Mouse (Mus musculus): ENCODE measurements around the gene Espnl. TPM values are rescaled to one million over a fixed set of nuclear protein-coding genes. Genes with fewer than 3 reads are reported as not detected.

Gene Espnl
- 0.06 and 0.14 TPM in 2 replicates for polyA plus RNA-seq (2014; fragmentation: Nextera tagmentation; extraction: Ambion mirVana)

- no peaks in the 10 kb centered on the region for H3K4me1 ChIP-seq (ENCODE audit: control insufficient read depth, insufficient read depth, low read length)
- H3K27ac ChIP-seq (replicated peaks; ENCODE audit: low read depth, low read length): no peak within 1 kb of the TSS
- ATAC-seq (replicated peaks; ENCODE audit: insufficient number of reproducible peaks, low FRiP score, low TSS enrichment, low read depth): no peak
- no peak for DNase-seq (ENCODE audit: low spot score)
- H3K4me3 ChIP-seq (ENCODE audit: low read depth, low read length): no peak within 1 kb of the TSS
- WGBS: 66% methylated on average over 19 of the region's 19 CpGs
- peak within 1 kb of the TSS; percentile 6; the same call in 1 of the 2 replicates for H3K9ac ChIP-seq (replicated peaks; ENCODE audit: low read length)
- H3K4me2 ChIP-seq (ENCODE audit: low read depth, low read length): no peak within 1 kb of the TSS
- H3K36me3 ChIP-seq (replicated peaks; ENCODE audit: control insufficient read depth, insufficient read depth, low read depth, low read length): no peaks in the 10 kb centered on the region
- H3K27me3 ChIP-seq (ENCODE audit: control insufficient read depth, insufficient read depth, low read length): no peaks in the 10 kb centered on the region
- H3K9me3 ChIP-seq (replicated peaks; ENCODE audit: control insufficient read depth, low read length): no peaks in the 10 kb centered on the region
Observed at GRCm38 (mm10) chr1:91321760-91322438, at the start of gene Espnl. Gene Espnl, plus strand, starts transcription at chr1:91322075.

- DNase-seq (ENCODE audit: low spot score): no peak
- no peaks in the 10 kb centered on the region for H3K4me1 ChIP-seq (ENCODE audit: control insufficient read depth, insufficient read depth, low read length)
- WGBS: 83% methylated on average over 2 of the region's 2 CpGs
- H3K36me3 ChIP-seq (replicated peaks; ENCODE audit: control insufficient read depth, insufficient read depth, low read depth, low read length): no peaks in the 10 kb centered on the region; the same call in 1 of the 2 replicates
- ATAC-seq (replicated peaks; ENCODE audit: insufficient number of reproducible peaks, low FRiP score, low TSS enrichment, low read depth): no peak
- no peak overlapping the region for H3K27ac ChIP-seq (replicated peaks; ENCODE audit: low read depth, low read length)
- no peaks in the 10 kb centered on the region for H3K27me3 ChIP-seq (ENCODE audit: control insufficient read depth, insufficient read depth, low read length)
- no peaks in the 10 kb centered on the region for H3K9me3 ChIP-seq (replicated peaks; ENCODE audit: control insufficient read depth, low read length)
- no peak overlapping the region for H3K4me3 ChIP-seq (ENCODE audit: low read depth, low read length)
- H3K4me2 ChIP-seq (ENCODE audit: low read depth, low read length): no peak overlapping the region
- no peak overlapping the region for H3K9ac ChIP-seq (replicated peaks; ENCODE audit: low read length)
Observed at GRCm38 (mm10) chr1:91272260-91272659, 49.6 kb upstream of the Espnl start.

DNA sequence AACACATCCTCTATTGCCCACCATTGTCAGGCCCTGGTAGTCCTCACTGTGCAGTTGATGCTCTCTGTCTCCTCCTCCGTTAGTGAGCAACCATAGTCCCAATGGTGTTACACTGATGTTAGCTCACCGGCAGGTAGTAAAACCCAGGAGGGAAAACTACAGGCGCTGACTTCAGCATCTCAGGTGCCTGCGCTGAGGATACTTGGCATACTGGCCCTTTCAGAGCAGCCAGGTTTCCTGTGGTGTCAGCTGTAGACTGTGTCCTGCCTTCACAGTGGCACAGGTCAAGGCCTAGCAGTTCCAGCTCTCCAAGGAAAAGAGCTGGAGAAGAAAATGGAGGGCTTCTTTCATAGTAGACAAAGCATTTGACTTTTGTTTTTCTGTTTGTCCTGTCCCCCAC lies 45.3 kb upstream of the Espnl start:
- H3K36me3 ChIP-seq (replicated peaks; ENCODE audit: control insufficient read depth, insufficient read depth, low read depth, low read length): no peaks in the 10 kb centered on the region; the same call in 1 of the 2 replicates
- DNase-seq (ENCODE audit: low spot score) (no peak), ATAC-seq (replicated peaks; ENCODE audit: insufficient number of reproducible peaks, low FRiP score, low TSS enrichment, low read depth) (no peak)
- no peaks in the 10 kb centered on the region for H3K27me3 ChIP-seq (ENCODE audit: control insufficient read depth, insufficient read depth, low read length)
- 94% methylated on average over 4 of the region's 4 CpGs for WGBS
- no peak overlapping the region for H3K4me2 ChIP-seq (ENCODE audit: low read depth, low read length)
- no peak overlapping the region for H3K27ac ChIP-seq (replicated peaks; ENCODE audit: low read depth, low read length)
- H3K4me1 ChIP-seq (ENCODE audit: control insufficient read depth, insufficient read depth, low read length): no peaks in the 10 kb centered on the region
- H3K9me3 ChIP-seq (replicated peaks; ENCODE audit: control insufficient read depth, low read length): no peaks in the 10 kb centered on the region
- H3K4me3 ChIP-seq (ENCODE audit: low read depth, low read length): no peak overlapping the region
- H3K9ac ChIP-seq (replicated peaks; ENCODE audit: low read length): no peak overlapping the region

- DNase-seq (ENCODE audit: low spot score) (no peak), ATAC-seq (replicated peaks; ENCODE audit: insufficient number of reproducible peaks, low FRiP score, low TSS enrichment, low read depth) (no peak)
- Histone ChIP-seq H3K4me2 (ENCODE audit: low read depth, low read length) (no peak overlapping the region), H3K9ac (replicated peaks; ENCODE audit: low read length) (no peak overlapping the region), H3K4me1 (ENCODE audit: control insufficient read depth, insufficient read depth, low read length) (no peaks in the 10 kb centered on the region), H3K9me3 (replicated peaks; ENCODE audit: control insufficient read depth, low read length) (no peaks in the 10 kb centered on the region), H3K4me3 (ENCODE audit: low read depth, low read length) (no peak overlapping the region), H3K27ac (replicated peaks; ENCODE audit: low read depth, low read length) (no peak overlapping the region), H3K27me3 (ENCODE audit: control insufficient read depth, insufficient read depth, low read length) (no peaks in the 10 kb centered on the region), H3K36me3 (replicated peaks; ENCODE audit: control insufficient read depth, insufficient read depth, low read depth, low read length) (no peaks in the 10 kb centered on the region; the same call in 1 of the 2 replicates)
- 89% methylated on average over 2 of the region's 2 CpGs for WGBS
Observed at GRCm38 (mm10) chr1:91277480-91277879, 44.4 kb upstream of the Espnl start.

DNA sequence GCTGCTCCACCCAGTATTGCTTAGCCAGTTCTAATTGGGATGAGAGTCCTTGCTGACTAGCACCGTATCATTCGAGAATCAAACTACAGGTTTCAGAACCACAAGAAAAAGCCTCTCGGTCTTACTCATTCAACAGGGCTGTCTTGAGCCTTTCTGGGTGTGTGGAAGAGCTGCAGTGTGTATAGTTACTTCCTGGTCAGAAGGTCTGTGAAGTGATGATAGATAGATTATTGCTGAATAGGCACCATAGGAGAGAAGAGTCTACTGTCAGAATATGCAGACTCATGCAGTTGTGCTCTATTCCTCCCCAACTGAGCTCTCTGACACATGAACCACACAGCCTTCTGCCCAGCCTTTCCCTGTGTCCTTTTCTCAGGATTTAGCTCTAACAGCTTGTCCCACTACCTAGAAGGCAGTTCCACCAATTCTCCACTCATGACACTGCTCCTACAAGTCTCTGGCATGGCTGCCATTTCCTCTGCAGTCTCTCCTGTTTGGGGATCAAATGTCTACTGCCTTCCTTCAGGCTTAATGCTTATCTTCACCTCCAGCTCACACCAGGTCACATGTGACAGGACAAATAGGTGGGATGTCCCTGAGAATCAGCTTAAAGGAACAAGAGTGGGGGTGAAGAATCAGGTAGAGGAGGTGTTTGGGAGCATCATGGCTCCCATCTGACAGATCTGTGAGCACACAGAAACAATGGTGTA lies 43.3 kb upstream of the Espnl start:
- ATAC-seq (replicated peaks; ENCODE audit: insufficient number of reproducible peaks, low FRiP score, low TSS enrichment, low read depth) (no peak), DNase-seq (ENCODE audit: low spot score) (no peak)
- no peaks in the 10 kb centered on the region for H3K27me3 ChIP-seq (ENCODE audit: control insufficient read depth, insufficient read depth, low read length)
- H3K4me1 ChIP-seq (ENCODE audit: control insufficient read depth, insufficient read depth, low read length): no peaks in the 10 kb centered on the region
- WGBS: 95% methylated on average over 3 of the region's 3 CpGs
- no peak overlapping the region for H3K4me2 ChIP-seq (ENCODE audit: low read depth, low read length)
- H3K9ac ChIP-seq (replicated peaks; ENCODE audit: low read length): no peak overlapping the region
- H3K4me3 ChIP-seq (ENCODE audit: low read depth, low read length): no peak overlapping the region
- no peak overlapping the region for H3K27ac ChIP-seq (replicated peaks; ENCODE audit: low read depth, low read length)
- peaks cover 2% of the 10 kb centered on the region; the same call in 1 of the 2 replicates for H3K36me3 ChIP-seq (replicated peaks; ENCODE audit: control insufficient read depth, insufficient read depth, low read depth, low read length)
- no peaks in the 10 kb centered on the region for H3K9me3 ChIP-seq (replicated peaks; ENCODE audit: control insufficient read depth, low read length)

GRCm38 (mm10) chr1:91279126-91279525 lies 42.7 kb upstream of the Espnl start:
- Histone ChIP-seq H3K36me3 (replicated peaks; ENCODE audit: control insufficient read depth, insufficient read depth, low read depth, low read length) (peaks cover 2% of the 10 kb centered on the region; the same call in 1 of the 2 replicates), H3K9me3 (replicated peaks; ENCODE audit: control insufficient read depth, low read length) (no peaks in the 10 kb centered on the region), H3K27ac (replicated peaks; ENCODE audit: low read depth, low read length) (no peak overlapping the region), H3K4me1 (ENCODE audit: control insufficient read depth, insufficient read depth, low read length) (no peaks in the 10 kb centered on the region), H3K4me2 (ENCODE audit: low read depth, low read length) (no peak overlapping the region), H3K4me3 (ENCODE audit: low read depth, low read length) (no peak overlapping the region), H3K27me3 (ENCODE audit: control insufficient read depth, insufficient read depth, low read length) (no peaks in the 10 kb centered on the region), H3K9ac (replicated peaks; ENCODE audit: low read length) (no peak overlapping the region)
- ATAC-seq (replicated peaks; ENCODE audit: insufficient number of reproducible peaks, low FRiP score, low TSS enrichment, low read depth): no peak
- WGBS: 84% methylated on average over 1 of the region's 1 CpGs
- DNase-seq (ENCODE audit: low spot score): no peak

GRCm38 (mm10) chr1:91282582-91282981 lies 39.3 kb upstream of the Espnl start:
- Histone ChIP-seq H3K27me3 (ENCODE audit: control insufficient read depth, insufficient read depth, low read length) (no peaks in the 10 kb centered on the region), H3K27ac (replicated peaks; ENCODE audit: low read depth, low read length) (no peak overlapping the region), H3K4me2 (ENCODE audit: low read depth, low read length) (no peak overlapping the region), H3K4me3 (ENCODE audit: low read depth, low read length) (no peak overlapping the region), H3K36me3 (replicated peaks; ENCODE audit: control insufficient read depth, insufficient read depth, low read depth, low read length) (peaks cover 4% of the 10 kb centered on the region), H3K9ac (replicated peaks; ENCODE audit: low read length) (no peak overlapping the region), H3K9me3 (replicated peaks; ENCODE audit: control insufficient read depth, low read length) (no peaks in the 10 kb centered on the region), H3K4me1 (ENCODE audit: control insufficient read depth, insufficient read depth, low read length) (no peaks in the 10 kb centered on the region)
- DNase-seq (ENCODE audit: low spot score) (no peak), ATAC-seq (replicated peaks; ENCODE audit: insufficient number of reproducible peaks, low FRiP score, low TSS enrichment, low read depth) (no peak)
- WGBS: 88% methylated on average over 1 of the region's 1 CpGs

DNA sequence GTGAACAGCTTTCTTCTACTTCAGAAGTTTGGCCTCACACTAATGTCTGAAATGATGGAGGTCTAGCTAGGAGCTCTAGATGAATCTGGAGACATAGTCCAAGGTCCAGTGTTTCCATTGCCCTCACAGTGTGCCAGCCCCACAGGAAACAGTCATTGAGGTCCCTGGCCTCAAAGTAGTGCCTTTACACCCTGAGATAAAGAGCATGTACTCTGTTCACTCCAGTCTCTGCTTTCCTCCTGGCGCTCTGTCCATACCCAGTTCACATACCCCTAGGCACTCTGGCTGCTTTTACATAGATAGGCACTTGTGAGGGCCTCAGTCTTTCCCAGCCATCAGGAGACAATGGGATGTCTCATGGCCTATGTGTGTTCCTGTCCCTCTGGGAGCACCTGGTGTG lies 32.5 kb upstream of the Espnl start:
- Histone ChIP-seq H3K36me3 (replicated peaks; ENCODE audit: control insufficient read depth, insufficient read depth, low read depth, low read length) (peaks cover 2% of the 10 kb centered on the region), H3K9ac (replicated peaks; ENCODE audit: low read length) (no peak overlapping the region), H3K4me1 (ENCODE audit: control insufficient read depth, insufficient read depth, low read length) (no peaks in the 10 kb centered on the region), H3K9me3 (replicated peaks; ENCODE audit: control insufficient read depth, low read length) (no peaks in the 10 kb centered on the region), H3K27ac (replicated peaks; ENCODE audit: low read depth, low read length) (no peak overlapping the region), H3K4me3 (ENCODE audit: low read depth, low read length) (no peak overlapping the region), H3K4me2 (ENCODE audit: low read depth, low read length) (no peak overlapping the region), H3K27me3 (ENCODE audit: control insufficient read depth, insufficient read depth, low read length) (no peaks in the 10 kb centered on the region)
- no peak for DNase-seq (ENCODE audit: low spot score)
- WGBS: 100% methylated on average over 1 of the region's 1 CpGs
- ATAC-seq (replicated peaks; ENCODE audit: insufficient number of reproducible peaks, low FRiP score, low TSS enrichment, low read depth): no peak

Data from embryonic facial prominence, embryonic 11.5 days (tissue).